Mouse (Mus musculus): ENCODE measurements around the gene Rffl. TPM values are rescaled to one million over a fixed set of nuclear protein-coding genes. Genes with fewer than 3 reads are reported as not detected.
"Not testable (repeated sequence)": the region's sequence is repeated elsewhere in the genome, so short reads cannot be mapped to it uniquely, and the experiment has no call there.

Rffl gene
- polyA plus RNA-seq, 1 experiment = 8.9 TPM

GRCm38 (mm10) chr11:82835616-82836432, 35.2 kb downstream of the Rffl start:
- H3K27me3 ChIP-seq (ENCODE audit: control insufficient read depth, insufficient read depth, low read length) = no peaks in the 10 kb centered on the region
- 83% methylated on average over 11 of the region's 11 CpGs for WGBS
- H3K27ac ChIP-seq (ENCODE audit: insufficient read depth, low read depth, low read length) = no peak overlapping the region
- no peaks in the 10 kb centered on the region for H3K36me3 ChIP-seq (ENCODE audit: control insufficient read depth, insufficient read depth, low read length)
- no peak overlapping the region for H3K4me3 ChIP-seq (ENCODE audit: low read depth, low read length)
- no peaks in the 10 kb centered on the region for H3K4me1 ChIP-seq (ENCODE audit: control insufficient read depth, insufficient read depth, insufficient read length, low read length)
- no peak for TF ChIP-seq CTCF (IDR thresholded peaks at IDR 0.05; ENCODE audit: extremely low read depth, insufficient read length, insufficient replicate concordance, low read depth, low read length)
- TF ChIP-seq POLR2A (IDR thresholded peaks at IDR 0.05; ENCODE audit: low read depth, low read length) = no peak

- H3K36me3 ChIP-seq (ENCODE audit: control insufficient read depth, insufficient read depth, low read length); H3K27ac ChIP-seq (ENCODE audit: insufficient read depth, low read depth, low read length); H3K27me3 ChIP-seq (ENCODE audit: control insufficient read depth, insufficient read depth, low read length); H3K4me1 ChIP-seq (ENCODE audit: control insufficient read depth, insufficient read depth, insufficient read length, low read length); H3K4me3 ChIP-seq (ENCODE audit: low read depth, low read length): not testable (repeated sequence)
- WGBS = 82% methylated on average over 7 of the region's 7 CpGs
Measured at GRCm38 (mm10) chr11:82834359-82834758, 36.7 kb downstream of the Rffl start.

- WGBS = 67% methylated on average over 8 of the region's 8 CpGs
- Histone ChIP-seq H3K27me3 (ENCODE audit: control insufficient read depth, insufficient read depth, low read length) (no peaks in the 10 kb centered on the region), H3K36me3 (ENCODE audit: control insufficient read depth, insufficient read depth, low read length) (no peaks in the 10 kb centered on the region), H3K4me1 (ENCODE audit: control insufficient read depth, insufficient read depth, insufficient read length, low read length) (no peaks in the 10 kb centered on the region), H3K4me3 (ENCODE audit: low read depth, low read length) (no peak overlapping the region), H3K27ac (ENCODE audit: insufficient read depth, low read depth, low read length) (no peak overlapping the region)
- TF ChIP-seq CTCF (IDR thresholded peaks at IDR 0.05; ENCODE audit: extremely low read depth, insufficient read length, insufficient replicate concordance, low read depth, low read length) = no peak
Measured at GRCm38 (mm10) chr11:82833929-82834328, 37.1 kb downstream of the Rffl start.

GRCm38 (mm10) chr11:82832402-82832801, 38.6 kb downstream of the Rffl start:
- not testable (repeated sequence) for H3K4me3 ChIP-seq (ENCODE audit: low read depth, low read length); H3K27me3 ChIP-seq (ENCODE audit: control insufficient read depth, insufficient read depth, low read length); H3K4me1 ChIP-seq (ENCODE audit: control insufficient read depth, insufficient read depth, insufficient read length, low read length); H3K27ac ChIP-seq (ENCODE audit: insufficient read depth, low read depth, low read length); H3K36me3 ChIP-seq (ENCODE audit: control insufficient read depth, insufficient read depth, low read length)
- WGBS = 77% methylated on average over 10 of the region's 10 CpGs

GRCm38 (mm10) chr11:82831008-82831893, 39.8 kb downstream of the Rffl start:
- Histone ChIP-seq H3K27ac (ENCODE audit: insufficient read depth, low read depth, low read length) (no peak overlapping the region), H3K36me3 (ENCODE audit: control insufficient read depth, insufficient read depth, low read length) (no peaks in the 10 kb centered on the region; the same call in 1 of the 2 replicates), H3K27me3 (ENCODE audit: control insufficient read depth, insufficient read depth, low read length) (no peaks in the 10 kb centered on the region), H3K4me1 (ENCODE audit: control insufficient read depth, insufficient read depth, insufficient read length, low read length) (no peaks in the 10 kb centered on the region), H3K4me3 (ENCODE audit: low read depth, low read length) (no peak overlapping the region)
- TF ChIP-seq POLR2A (IDR thresholded peaks at IDR 0.05; ENCODE audit: low read depth, low read length) = no peak
- TF ChIP-seq CTCF (IDR thresholded peaks at IDR 0.05; ENCODE audit: extremely low read depth, insufficient read length, insufficient replicate concordance, low read depth, low read length) = no peak
- WGBS = 64% methylated on average over 10 of the region's 10 CpGs

GRCm38 (mm10) chr11:82826818-82827217, 44.2 kb downstream of the Rffl start:
- Histone ChIP-seq H3K4me1 (ENCODE audit: control insufficient read depth, insufficient read depth, insufficient read length, low read length) (no peaks in the 10 kb centered on the region), H3K27me3 (ENCODE audit: control insufficient read depth, insufficient read depth, low read length) (no peaks in the 10 kb centered on the region)
- TF ChIP-seq POLR2A (IDR thresholded peaks at IDR 0.05; ENCODE audit: low read depth, low read length) (no peak), CTCF (IDR thresholded peaks at IDR 0.05; ENCODE audit: extremely low read depth, insufficient read length, insufficient replicate concordance, low read depth, low read length) (no peak)

GRCm38 (mm10) chr11:82820788-82821456, 50.1 kb downstream of the Rffl start:
- no peaks in the 10 kb centered on the region for H3K4me1 ChIP-seq (ENCODE audit: control insufficient read depth, insufficient read depth, insufficient read length, low read length)
- H3K36me3 ChIP-seq (ENCODE audit: control insufficient read depth, insufficient read depth, low read length) = peaks cover 3% of the 10 kb centered on the region
- H3K27me3 ChIP-seq (ENCODE audit: control insufficient read depth, insufficient read depth, low read length) = no peaks in the 10 kb centered on the region
- no peak overlapping the region for H3K27ac ChIP-seq (ENCODE audit: insufficient read depth, low read depth, low read length)
- no peak for TF ChIP-seq CTCF (IDR thresholded peaks at IDR 0.05; ENCODE audit: extremely low read depth, insufficient read length, insufficient replicate concordance, low read depth, low read length)
- TF ChIP-seq POLR2A (IDR thresholded peaks at IDR 0.05; ENCODE audit: low read depth, low read length) = no peak
- WGBS = 78% methylated on average over 13 of the region's 13 CpGs
- H3K4me3 ChIP-seq (ENCODE audit: low read depth, low read length) = no peak overlapping the region

More at GRCm38 (mm10) chr11:82826818-82827217, 44.2 kb downstream of the Rffl start:
- Histone ChIP-seq H3K36me3 (ENCODE audit: control insufficient read depth, insufficient read depth, low read length) (no peaks in the 10 kb centered on the region; the same call in 1 of the 2 replicates), H3K27ac (ENCODE audit: insufficient read depth, low read depth, low read length) (no peak overlapping the region), H3K4me3 (ENCODE audit: low read depth, low read length) (no peak overlapping the region)

Measured in small intestine, adult 2 months (tissue).